Mouse (Mus musculus): Measurements from ENCODE around the gene 2010109A12Rik. TPM values are rescaled to one million over a fixed set of nuclear protein-coding genes. Genes with fewer than 3 reads are reported as not detected.

2010109A12Rik gene
- total RNA-seq (2015; ENCODE audit: low replicate concordance) (1.0 TPM in 1 of 2 replicates, not detected in the other), total RNA-seq (2017; ENCODE audit: low replicate concordance) (1.3 and 4.8 TPM in 2 replicates)

- peak; percentile 92 for ATAC-seq (replicated peaks; ENCODE audit: low FRiP score, poor library complexity, severe bottlenecking)
Observed at GRCm38 (mm10) chr5:93206109-93207005, at the start of gene 2010109A12Rik, which contains the start of gene Ccni. TSS of gene 2010109A12Rik (plus strand) at chr5:93206518. TSS of gene Ccni (minus strand) at chr5:93206495.

GRCm38 (mm10) chr5:93163541-93163940, 42.8 kb upstream of the 2010109A12Rik start:
- ATAC-seq (replicated peaks; ENCODE audit: low FRiP score, poor library complexity, severe bottlenecking) = 0 out of 2 replicates have a peak, but pooled peaks have one; percentile 50

- no peak for ATAC-seq (replicated peaks; ENCODE audit: low FRiP score, poor library complexity, severe bottlenecking)
Observed at GRCm38 (mm10) chr5:93167919-93168516, 38.3 kb upstream of the 2010109A12Rik start.

GRCm38 (mm10) chr5:93168654-93169053, 37.7 kb upstream of the 2010109A12Rik start:
- ATAC-seq (replicated peaks; ENCODE audit: low FRiP score, poor library complexity, severe bottlenecking) = no peak

- ATAC-seq (replicated peaks; ENCODE audit: low FRiP score, poor library complexity, severe bottlenecking) = no peak
Observed at GRCm38 (mm10) chr5:93171420-93171819, 34.9 kb upstream of the 2010109A12Rik start.

GRCm38 (mm10) chr5:93172536-93172935, 33.8 kb upstream of the 2010109A12Rik start:
- ATAC-seq (replicated peaks; ENCODE audit: low FRiP score, poor library complexity, severe bottlenecking) = no peak

- ATAC-seq (replicated peaks; ENCODE audit: low FRiP score, poor library complexity, severe bottlenecking) = no peak
Observed at GRCm38 (mm10) chr5:93174675-93175074, 31.6 kb upstream of the 2010109A12Rik start.

- no peak for ATAC-seq (replicated peaks; ENCODE audit: low FRiP score, poor library complexity, severe bottlenecking)
Observed at GRCm38 (mm10) chr5:93178616-93179015, 27.7 kb upstream of the 2010109A12Rik start.

- ATAC-seq (replicated peaks; ENCODE audit: low FRiP score, poor library complexity, severe bottlenecking) = peak; percentile 63; the same call in 1 of the 2 replicates
Observed at GRCm38 (mm10) chr5:93180252-93180651, 26.1 kb upstream of the 2010109A12Rik start.

- ATAC-seq (replicated peaks; ENCODE audit: low FRiP score, poor library complexity, severe bottlenecking) = no peak
Observed at GRCm38 (mm10) chr5:93183311-93183710, 23.0 kb upstream of the 2010109A12Rik start.

- ATAC-seq (replicated peaks; ENCODE audit: low FRiP score, poor library complexity, severe bottlenecking) = 0 out of 2 replicates have a peak, but pooled peaks have one; percentile 20
Observed at GRCm38 (mm10) chr5:93184548-93184947, 21.8 kb upstream of the 2010109A12Rik start.

- no peak for ATAC-seq (replicated peaks; ENCODE audit: low FRiP score, poor library complexity, severe bottlenecking)
Observed at GRCm38 (mm10) chr5:93189607-93190006, 16.7 kb upstream of the 2010109A12Rik start.

- no peak for ATAC-seq (replicated peaks; ENCODE audit: low FRiP score, poor library complexity, severe bottlenecking)
Observed at GRCm38 (mm10) chr5:93190428-93190827, 15.9 kb upstream of the 2010109A12Rik start.

- ATAC-seq (replicated peaks; ENCODE audit: low FRiP score, poor library complexity, severe bottlenecking) = no peak
Observed at GRCm38 (mm10) chr5:93198232-93198631, 8.1 kb upstream of the 2010109A12Rik start.

GRCm38 (mm10) chr5:93201181-93201580, 5.1 kb upstream of the 2010109A12Rik start:
- no peak for ATAC-seq (replicated peaks; ENCODE audit: low FRiP score, poor library complexity, severe bottlenecking)

- ATAC-seq (replicated peaks; ENCODE audit: low FRiP score, poor library complexity, severe bottlenecking) = peak; percentile 42
Observed at GRCm38 (mm10) chr5:93205371-93206108, 778 bp upstream of the 2010109A12Rik start.

- peak; percentile 36; the same call in 1 of the 2 replicates for ATAC-seq (replicated peaks; ENCODE audit: low FRiP score, poor library complexity, severe bottlenecking)
Observed at GRCm38 (mm10) chr5:93207006-93207348, 659 bp downstream of the 2010109A12Rik start.

- no peak for ATAC-seq (replicated peaks; ENCODE audit: low FRiP score, poor library complexity, severe bottlenecking)
Observed at GRCm38 (mm10) chr5:93207555-93207954, 1.2 kb downstream of the 2010109A12Rik start.

- no peak for ATAC-seq (replicated peaks; ENCODE audit: low FRiP score, poor library complexity, severe bottlenecking)
Observed at GRCm38 (mm10) chr5:93218375-93218774, 12.1 kb downstream of the 2010109A12Rik start.

GRCm38 (mm10) chr5:93221661-93222060, 15.3 kb downstream of the 2010109A12Rik start:
- ATAC-seq (replicated peaks; ENCODE audit: low FRiP score, poor library complexity, severe bottlenecking) = no peak
